Mouse (Mus musculus) gastrocnemius, postnatal 36 days (tissue): Measurements from ENCODE around the gene Prrx2. TPM values are rescaled to one million over a fixed set of nuclear protein-coding genes. Genes with fewer than 3 reads are reported as not detected.
A peak's percentile ranks its signal among the peaks of the same experiment; 100 is the strongest.

Experiments
- DNase-seq, 2 experiments: peaks; one replicate each; pipeline ENCODE4 v3.0.0; 2022
- intact Hi-C: fragments of 180-260 bp; cut with DNase I; formaldehyde crosslinking; loops from one replicate; pipeline ENCODE4 v1.15.1; 2025
- total RNA-seq, 2 experiments: library from RNA; stranded (reverse); gene quantifications; 2 replicates each; pipeline ENCODE4 v1.2.3; 2021

Gene Prrx2
- total RNA-seq, 2 experiments from 2014 or later, result 1.9 to 2.4 TPM

- no peak for DNase-seq
- intact Hi-C loops, result no loop called here
Measured at GRCm38 (mm10) chr2:30821073-30821472, 13.7 kb upstream of the Prrx2 start.

GRCm38 (mm10) chr2:30822460-30822859 is 12.3 kb upstream of the Prrx2 start:
- DNase-seq, result no peak
- intact Hi-C loops, result no loop called here

GRCm38 (mm10) chr2:30823385-30824153 is 11.2 kb upstream of the Prrx2 start:
- no peak for DNase-seq
- intact Hi-C loops, result no loop called here

DNA sequence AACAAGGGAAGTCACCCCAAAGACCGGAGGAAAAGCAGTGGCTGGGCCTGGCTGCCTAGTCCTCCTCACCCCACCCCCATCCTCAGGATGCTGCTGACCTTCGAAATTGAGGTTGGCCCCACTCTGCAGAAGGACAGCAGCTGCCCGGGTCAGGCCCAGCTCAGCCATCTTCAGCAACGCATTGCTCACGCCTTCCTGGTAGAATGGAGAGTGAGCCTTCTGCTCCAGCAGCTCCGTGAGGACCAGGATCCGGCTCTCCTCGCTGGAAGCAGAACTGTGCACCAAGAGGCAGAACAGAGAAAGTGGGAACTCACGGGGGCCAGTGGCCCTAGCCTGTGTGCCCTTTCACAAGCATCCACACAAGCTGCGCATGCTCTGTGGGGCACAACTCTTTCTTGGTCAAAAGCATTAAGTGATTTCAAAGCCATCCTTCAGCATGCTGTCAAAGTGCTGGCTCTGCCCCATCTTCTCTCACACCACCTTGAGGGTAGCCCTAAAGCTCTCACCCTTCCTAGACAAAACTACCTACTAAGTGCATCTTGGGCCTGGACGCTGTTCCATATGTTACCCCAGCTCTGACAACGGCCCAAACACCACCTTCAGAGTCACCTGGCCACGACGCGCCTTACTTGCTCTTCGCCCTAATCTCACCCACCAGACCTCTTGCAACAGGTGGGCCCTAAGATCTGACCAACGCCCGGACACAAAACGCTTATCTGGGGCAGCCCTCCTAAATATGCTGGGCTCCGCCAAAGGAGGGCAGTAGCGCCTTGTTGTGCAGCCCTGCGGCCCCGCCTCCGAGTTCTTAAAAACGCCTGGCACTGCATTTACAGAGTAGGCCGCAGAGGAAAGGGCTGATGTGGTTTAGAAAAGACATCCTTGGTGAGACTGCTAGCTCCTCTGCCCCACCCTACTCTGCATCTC is 7.7 kb upstream of the Prrx2 start:
- intact Hi-C loops, result loop anchor here (5.0 kb wide), 1 partner anchor 105 kb away; no protein-coding TSS in a partner anchor
- no peak for DNase-seq

DNA sequence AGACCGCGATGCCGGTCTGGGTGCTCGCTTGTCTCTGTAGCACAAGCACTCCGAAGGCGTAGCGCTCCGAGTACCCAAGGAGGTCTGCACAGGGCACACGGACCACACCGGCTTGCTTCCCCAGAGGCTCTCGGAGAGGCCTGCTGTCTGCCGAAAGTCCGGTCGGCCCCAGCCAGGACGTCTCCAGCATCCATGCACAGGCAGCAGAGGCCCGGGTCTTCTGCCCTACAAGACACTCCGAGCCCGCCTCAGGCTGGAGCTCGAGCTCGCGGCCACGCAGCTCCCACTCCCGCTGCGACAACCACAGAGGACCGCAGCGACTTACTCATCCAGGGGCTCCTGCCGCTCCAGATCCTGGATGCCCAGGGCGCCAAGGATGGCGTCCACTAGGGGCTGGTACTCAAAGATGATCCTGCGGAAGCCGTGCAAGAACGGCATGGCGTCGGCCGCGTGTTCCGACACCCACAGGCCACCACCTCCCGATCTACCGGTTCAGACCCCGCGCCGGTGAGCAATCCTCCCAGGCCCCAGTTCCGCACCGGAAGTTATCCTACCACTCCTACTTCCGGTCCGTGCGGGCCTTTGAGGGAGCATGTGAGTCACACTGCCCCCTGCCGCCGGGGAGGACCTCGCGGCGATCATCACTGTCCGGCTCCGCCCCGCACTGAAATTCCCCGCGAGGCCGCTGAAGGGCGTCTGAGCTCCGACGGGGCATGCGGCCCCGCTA is 6.9 kb upstream of the Prrx2 start:
- DNase-seq, result peak; percentile 93 to 98
- intact Hi-C loops, result loop anchor here (5.0 kb wide), 1 partner anchor 104 kb away; no protein-coding TSS in a partner anchor

GRCm38 (mm10) chr2:30829315-30829714 is 5.5 kb upstream of the Prrx2 start:
- DNase-seq, result no peak
- intact Hi-C loops, result loop anchor here (5.0 kb wide), 1 partner anchor 103 kb away; no protein-coding TSS in a partner anchor

- intact Hi-C loops, result no loop called here
- no peak for DNase-seq
Measured at GRCm38 (mm10) chr2:30830283-30830795, 4.4 kb upstream of the Prrx2 start, which contains the start of gene Asb6. TSS of gene Asb6 (minus strand) at chr2:30830333.

DNA sequence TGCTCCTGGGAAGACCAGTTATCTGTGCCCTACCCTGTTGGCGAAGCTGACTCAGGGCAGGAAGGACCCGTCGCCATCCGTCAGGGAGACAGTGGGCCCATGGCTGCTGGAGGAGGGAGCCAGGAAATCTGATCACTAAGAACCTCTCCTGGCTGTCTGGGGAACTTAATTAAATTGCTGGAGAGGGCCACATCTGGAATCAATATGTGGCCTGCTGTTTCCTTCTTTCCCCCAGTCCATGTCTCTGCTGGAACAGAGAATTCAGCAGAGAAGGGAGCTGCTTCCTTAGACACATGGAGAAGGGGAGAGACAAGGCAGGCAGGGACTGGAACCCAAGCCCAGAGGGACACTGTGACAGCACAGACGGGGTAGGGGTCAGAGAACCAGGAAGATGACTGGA is 1.1 kb upstream of the Prrx2 start:
- intact Hi-C loops, result no loop called here
- DNase-seq, result no peak

GRCm38 (mm10) chr2:30836238-30836990 is 1.6 kb downstream of the Prrx2 start:
- no peak for DNase-seq
- intact Hi-C loops, result no loop called here

- intact Hi-C loops, result no loop called here
- no peak for DNase-seq
Measured at GRCm38 (mm10) chr2:30842615-30843014, 7.8 kb downstream of the Prrx2 start.

DNA sequence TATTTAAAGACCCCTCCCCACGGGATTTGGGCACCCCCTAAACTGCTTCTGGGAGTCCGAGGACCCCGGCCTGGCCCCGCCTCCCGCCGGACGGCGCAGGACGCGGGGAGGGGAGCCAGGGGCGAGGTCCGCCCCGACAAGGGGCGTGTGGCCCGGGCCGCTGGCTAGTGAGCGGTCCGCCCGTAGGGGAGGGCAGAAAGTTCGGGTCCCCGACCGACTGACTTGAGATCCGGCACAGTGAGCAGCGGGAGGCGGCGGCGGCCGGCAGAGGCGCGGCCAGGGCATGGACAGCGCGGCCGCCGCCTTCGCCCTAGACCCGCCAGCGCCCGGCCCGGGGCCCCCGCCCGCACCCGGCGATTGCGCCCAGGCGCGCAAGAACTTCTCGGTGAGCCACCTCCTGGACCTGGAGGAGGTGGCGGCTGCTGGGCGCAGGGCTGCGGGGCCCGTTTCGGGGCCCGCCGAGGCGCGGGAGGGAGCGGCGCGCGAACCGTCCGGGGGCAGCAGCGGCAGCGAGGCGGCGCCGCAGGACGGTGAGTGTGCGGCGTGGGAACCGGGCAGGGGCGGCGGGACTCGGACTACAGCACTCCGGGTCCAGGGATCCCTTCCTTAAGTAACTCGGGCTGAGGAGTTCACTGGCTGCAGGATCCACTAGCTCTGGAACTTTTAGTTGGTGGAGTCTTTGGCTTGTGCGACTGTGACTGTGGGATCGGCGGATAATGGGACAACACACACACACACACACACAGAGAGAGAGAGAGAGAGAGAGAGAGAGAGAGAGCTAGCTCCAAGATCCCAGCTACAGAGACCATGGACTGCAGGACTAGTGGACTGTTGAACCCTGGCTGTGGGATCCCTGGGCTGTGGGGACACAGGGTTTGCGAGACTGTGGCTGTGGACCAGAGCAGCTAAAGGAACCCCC is 10.6 kb downstream of the Prrx2 start:
- DNase-seq, result no peak
- intact Hi-C loops, result no loop called here

DNA sequence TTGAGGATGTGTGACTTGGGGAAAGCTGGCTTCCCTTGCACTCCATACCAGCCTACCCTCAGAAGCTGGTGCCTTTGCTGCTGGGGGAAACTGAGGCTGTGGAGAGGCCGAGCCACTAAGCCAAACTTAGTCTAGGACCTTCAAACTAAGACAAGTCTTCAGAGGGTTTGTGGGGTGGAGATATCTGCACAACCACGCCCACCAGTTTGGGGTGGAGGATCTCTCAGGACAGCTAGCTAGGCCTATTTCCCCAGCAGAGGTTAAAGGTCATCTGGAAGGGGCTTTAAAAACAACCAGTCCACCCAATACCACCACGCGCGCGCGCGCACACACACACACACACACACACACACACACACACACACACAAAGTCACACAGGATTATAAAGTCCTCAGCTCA is 11.5 kb downstream of the Prrx2 start:
- intact Hi-C loops, result no loop called here
- DNase-seq, result no peak

- DNase-seq, result no peak
- intact Hi-C loops, result no loop called here
Measured at GRCm38 (mm10) chr2:30846723-30847122, 12.0 kb downstream of the Prrx2 start.

- intact Hi-C loops, result no loop called here
- no peak for DNase-seq
Measured at GRCm38 (mm10) chr2:30848184-30848583, 13.4 kb downstream of the Prrx2 start.

DNA sequence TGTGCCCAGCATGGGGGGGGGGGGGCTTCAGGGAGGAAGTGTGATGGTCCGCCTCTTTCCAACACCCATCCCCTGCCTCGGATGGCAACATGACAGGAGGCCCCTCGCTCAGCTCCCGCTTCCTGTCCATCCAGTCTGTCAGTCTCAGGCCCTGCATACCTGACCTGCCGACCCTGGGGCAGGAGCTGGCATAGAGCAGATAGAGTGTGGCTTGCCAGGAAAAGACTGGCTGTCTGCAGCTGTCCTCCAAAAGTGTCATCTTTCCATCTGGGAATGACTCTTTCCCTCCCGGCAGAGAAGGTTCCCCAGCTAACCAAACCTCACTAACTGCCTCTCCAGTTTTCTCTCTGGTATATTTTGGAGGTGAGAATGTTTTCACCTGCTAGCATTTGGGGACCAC is 15.8 kb downstream of the Prrx2 start:
- intact Hi-C loops, result no loop called here
- DNase-seq, result no peak

DNA sequence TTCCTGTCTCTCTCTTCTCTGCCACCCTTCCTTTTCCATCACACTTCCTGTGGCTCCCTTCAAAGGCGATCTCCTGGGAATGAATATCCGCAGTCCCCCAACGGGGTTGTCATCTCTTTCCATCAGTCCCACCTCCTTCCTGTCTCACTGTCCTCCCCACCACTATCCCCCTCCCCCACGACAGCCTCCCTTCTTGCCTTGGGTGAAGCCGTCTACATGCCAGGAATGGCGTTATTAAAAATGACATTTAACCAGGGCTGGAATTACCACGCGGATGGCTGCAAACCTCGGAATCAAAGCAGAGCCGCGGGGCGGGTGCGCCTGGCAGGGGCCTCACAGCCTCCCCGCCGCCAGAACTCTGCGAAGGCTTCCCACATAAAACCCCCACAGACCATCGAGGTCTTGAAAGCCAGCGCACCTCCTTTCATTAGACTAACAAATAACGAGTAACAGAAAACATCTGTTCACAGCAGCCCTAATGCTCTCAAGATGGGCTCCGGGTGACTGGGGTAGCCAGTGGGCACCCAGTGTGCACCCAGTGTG is 18.1 kb downstream of the Prrx2 start:
- intact Hi-C loops, result no loop called here
- DNase-seq, result no peak

DNA sequence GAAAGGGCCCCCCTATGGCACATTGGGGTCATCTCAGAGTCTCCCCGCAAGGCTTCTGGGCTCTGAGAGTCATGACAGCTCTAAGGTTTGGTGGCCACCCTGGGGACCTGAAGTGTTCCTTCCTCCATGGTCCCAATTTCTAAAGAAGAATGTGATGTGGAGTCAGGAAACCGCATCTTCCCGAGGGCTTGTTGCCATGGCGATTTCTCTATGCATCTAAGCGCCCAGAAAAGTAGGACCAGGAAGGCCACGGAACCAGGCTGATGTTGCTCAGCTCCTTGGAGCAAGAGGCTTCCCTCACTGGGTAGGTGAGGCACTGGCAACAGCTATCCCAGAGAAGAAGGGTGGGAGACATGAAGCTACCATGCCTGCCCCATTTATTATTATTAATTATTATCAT is 22.3 kb downstream of the Prrx2 start:
- intact Hi-C loops, result no loop called here
- DNase-seq, result no peak

GRCm38 (mm10) chr2:30859782-30860181 is 25.0 kb downstream of the Prrx2 start:
- intact Hi-C loops, result no loop called here

More at GRCm38 (mm10) chr2:30859782-30860181, 25.0 kb downstream of the Prrx2 start:
- no peak for DNase-seq
